9 mouse cellular contexts compared by ENCODE assay signal in genomic region chr7:64164997-64165396, GRCm38 (mm10). TPM values are rescaled to one million over a fixed set of nuclear protein-coding genes. Genes with fewer than 3 reads are reported as not detected.
A peak's percentile ranks its signal among the peaks of the same experiment; 100 is the strongest.
DNase-seq lines count a peak whose midpoint lies in the region; ATAC-seq and TF ChIP-seq lines count a peak whose summit lies in the region.
"Had no signal": no experiment of that assay in that cellular context is flagged by ENCODE, and none has a peak within 500 bp of the region (broad histone marks: within the 10 kb centered on the region; RNA-seq: fewer than 3 reads in every experiment).

No protein-coding gene starts in this region.

- H3K36me3 ChIP-seq in testis, adult 2 months (ENCODE audit: control insufficient read depth, insufficient read depth, low read length), result no peaks in the 10 kb centered on the region
- H3K36me3 ChIP-seq in embryonic facial prominence, embryonic 10.5 days (replicated peaks), result no peaks in the 10 kb centered on the region
- no peaks in the 10 kb centered on the region for H3K36me3 ChIP-seq in hindbrain, embryonic 16.5 days (ENCODE audit: control insufficient read depth, insufficient read depth, low read length)

- WGBS in embryonic facial prominence, embryonic 10.5 days, result 56% methylated on average over 3 of the region's 3 CpGs
- WGBS in hindbrain, embryonic 16.5 days, result 57% methylated on average over 3 of the region's 3 CpGs

- ATAC-seq in hindbrain, embryonic 16.5 days, result peak; percentile 72

- no peak for TF ChIP-seq POLR2A in testis, adult 2 months (IDR thresholded peaks at IDR 0.05; ENCODE audit: control insufficient read depth, low read depth, low read length)

- no peaks in the 10 kb centered on the region for H3K9me3 ChIP-seq in embryonic facial prominence, embryonic 10.5 days
- H3K9me3 ChIP-seq in hindbrain, embryonic 16.5 days (ENCODE audit: control insufficient read depth, low read length), result no peaks in the 10 kb centered on the region
- H3K9me3 ChIP-seq: megakaryocyte, embryonic 14.5 days had no signal

- no peak overlapping the region for H3K4me3 ChIP-seq in testis, adult 2 months (ENCODE audit: control insufficient read depth, low read depth, low read length)
- H3K4me3 ChIP-seq in embryonic facial prominence, embryonic 10.5 days, result no peak overlapping the region
- no peak overlapping the region for H3K4me3 ChIP-seq in hindbrain, embryonic 16.5 days (ENCODE audit: low read length)
- H3K4me3 ChIP-seq: megakaryocyte, embryonic 14.5 days had no signal

- DNase-seq in embryo, embryonic 10 days (ENCODE audit: low spot score), result peak; percentile 65
- no peak for DNase-seq in embryo, embryonic 9.5 days (ENCODE audit: extremely low spot score)
- DNase-seq in testis, postnatal 14 days (ENCODE audit: low spot score), result no peak
- peak; percentile 38 for DNase-seq in embryonic facial prominence, embryonic 10.5 days (ENCODE audit: low spot score)
- DNase-seq in lung, postnatal 14 days, result peak; percentile 70
- DNase-seq in thymus, postnatal 14 days, result peak; percentile 76

- H3K4me2 ChIP-seq in hindbrain, embryonic 16.5 days (ENCODE audit: low read length), result no peak overlapping the region

- H3K9ac ChIP-seq in hindbrain, embryonic 16.5 days (ENCODE audit: low read depth, low read length), result no peak overlapping the region

- no peak overlapping the region for H3K27ac ChIP-seq in testis, adult 2 months (ENCODE audit: control insufficient read depth, insufficient read depth, low read depth, low read length)
- H3K27ac ChIP-seq in embryonic facial prominence, embryonic 10.5 days (replicated peaks), result no peak overlapping the region
- no peak overlapping the region for H3K27ac ChIP-seq in hindbrain, embryonic 16.5 days (ENCODE audit: low read depth, low read length)

- TF ChIP-seq CTCF in testis, adult 2 months (IDR thresholded peaks at IDR 0.05; ENCODE audit: control insufficient read depth, insufficient read depth, insufficient replicate concordance, low read depth, low read length), result peak; percentile 48; the same call in 1 of the 2 replicates

- H3K27me3 ChIP-seq in testis, adult 2 months (ENCODE audit: control insufficient read depth, insufficient read depth, low read length), result no peaks in the 10 kb centered on the region
- no peaks in the 10 kb centered on the region for H3K27me3 ChIP-seq in embryonic facial prominence, embryonic 10.5 days (replicated peaks; ENCODE audit: low read depth, poor library complexity, severe bottlenecking)
- no peaks in the 10 kb centered on the region; the same call in 1 of the 2 replicates for H3K27me3 ChIP-seq in hindbrain, embryonic 16.5 days (replicated peaks; ENCODE audit: control insufficient read depth, insufficient read depth, low read length)

- H3K4me1 ChIP-seq in testis, adult 2 months (ENCODE audit: control insufficient read depth, insufficient read depth, low read length), result no peaks in the 10 kb centered on the region
- peaks cover 12% of the 10 kb centered on the region for H3K4me1 ChIP-seq in embryonic facial prominence, embryonic 10.5 days
- no peaks in the 10 kb centered on the region for H3K4me1 ChIP-seq in hindbrain, embryonic 16.5 days (ENCODE audit: control insufficient read depth, insufficient read depth, low read depth, low read length)

RNA-seq across cellular contexts. Expression of gene Trpm1, which starts 11.4 kb away (rescaled TPM):
- 1.9 and 2.1 TPM in 2 replicates for polyA plus RNA-seq in testis, adult 2 months (2012; rRNA removed)
- 13.0 and 16.0 TPM in 2 replicates for polyA plus RNA-seq in embryonic facial prominence, embryonic 10.5 days (2016; fragmentation: Nextera tagmentation; extraction: Ambion mirVana)
- 0.19 and 0.22 TPM in 2 replicates for polyA plus RNA-seq in hindbrain, embryonic 16.5 days (2015; fragmentation: Nextera tagmentation; extraction: Ambion mirVana)

Comparison
In these comparisons a context has a peak if more than half of its experiments do, and no peak if none do; other contexts are left out.
1. DNase-seq: peak in embryo, embryonic 10 days (single experiment), embryonic facial prominence, embryonic 10.5 days (single experiment), lung, postnatal 14 days (single experiment) and thymus, postnatal 14 days (single experiment); none in embryo, embryonic 9.5 days (single experiment) and testis, postnatal 14 days (single experiment).